Mouse (Mus musculus) midbrain, embryonic 16.5 days (tissue): ENCODE data around the gene Tlx1. TPM values are rescaled to one million over a fixed set of nuclear protein-coding genes. Genes with fewer than 3 reads are reported as not detected.
A peak's percentile ranks its signal among the peaks of the same experiment; 100 is the strongest.

Source experiments
- ATAC-seq: fragments of 200-750 bp; cut with Nextera tagmentation; 2 replicates; pipeline ENCODE4 v1.8.0; 2017; ENCODE audit warnings: moderate TSS enrichment
- H3K27ac ChIP-seq: fragments of 300-500 bp; sonication (generic); 2 replicates; pipeline ENCODE4 v1.5.1; 2014; ENCODE audit warnings: mild to moderate bottlenecking, low read length, mixed read lengths
- H3K27me3 ChIP-seq: fragments of 300-500 bp; sonication (generic); 2 replicates; pipeline ENCODE4 v1.6.1; 2014; ENCODE audit warnings: low read depth, low read length, mixed read lengths; ENCODE audit not compliant: control insufficient read depth, insufficient read depth
- H3K36me3 ChIP-seq: fragments of 300-500 bp; sonication (generic); 2 replicates; pipeline ENCODE4 v1.6.1; 2014; ENCODE audit warnings: mild to moderate bottlenecking, low read length, moderate library complexity, mixed read lengths; ENCODE audit not compliant: control insufficient read depth, insufficient read depth
- H3K4me1 ChIP-seq: fragments of 300-500 bp; sonication (generic); 2 replicates; pipeline ENCODE4 v1.6.1; 2014; ENCODE audit warnings: mild to moderate bottlenecking, low read length, mixed read lengths; ENCODE audit not compliant: control insufficient read depth, insufficient read depth
- H3K4me2 ChIP-seq: fragments of 300-500 bp; sonication (generic); 2 replicates; pipeline ENCODE4 v1.6.1; 2014; ENCODE audit warnings: mild to moderate bottlenecking, low read length, mixed read lengths
- H3K4me3 ChIP-seq: fragments of 300-500 bp; sonication (generic); 2 replicates; pipeline ENCODE4 v1.5.1; 2014; ENCODE audit warnings: low read depth, mild to moderate bottlenecking, low read length, moderate library complexity, mixed read lengths
- H3K9ac ChIP-seq: fragments of 300-500 bp; sonication (generic); 2 replicates; pipeline ENCODE4 v1.6.1; 2014; ENCODE audit warnings: low read depth, low read length, mixed read lengths
- H3K9me3 ChIP-seq: fragments of 300-500 bp; sonication (generic); replicated peaks from 2 replicates; pipeline ENCODE4 v1.6.1; 2014; ENCODE audit warnings: mild to moderate bottlenecking, low read length, mixed read lengths; ENCODE audit not compliant: control insufficient read depth, poor library complexity, severe bottlenecking
- WGBS: fragments of 180-500 bp; shearing (Covaris S2); extraction: QIAGEN DNeasy Blood & Tissue Kit; methylation state at CpG from one replicate; pipeline ENCODE4 v1.1.7; 2014; 5-methylcytosine and 5-hydroxymethylcytosine counted together
- polyA plus RNA-seq: library from polyadenylated mRNA; unstranded; fragments of >200 nt; fragmentation: Nextera tagmentation; extraction: Ambion mirVana; gene quantifications from 2 replicates; pipeline ENCODE4 v1.2.1, GENCODE M21; 2015

Gene Tlx1
- polyA plus RNA-seq, 1 experiment from 2014 or later, result not detected

GRCm38 (mm10) chr19:45162181-45162580 lies 11.7 kb downstream of the Tlx1 start:
- Histone ChIP-seq H3K9ac (no peak overlapping the region), H3K27me3 (peaks cover 91% of the 10 kb centered on the region), H3K4me3 (no peak overlapping the region), H3K4me2 (no peak overlapping the region), H3K36me3 (no peaks in the 10 kb centered on the region), H3K9me3 (no peaks in the 10 kb centered on the region), H3K4me1 (no peaks in the 10 kb centered on the region), H3K27ac (no peak overlapping the region)
- WGBS, result 50% methylated on average over 7 of the region's 7 CpGs
- ATAC-seq, result no peak

- no peaks in the 10 kb centered on the region for H3K9me3 ChIP-seq
- no peak overlapping the region for H3K4me3 ChIP-seq
- no peak overlapping the region for H3K9ac ChIP-seq
- no peak for ATAC-seq
- no peak overlapping the region for H3K4me2 ChIP-seq
- no peaks in the 10 kb centered on the region for H3K4me1 ChIP-seq
- H3K27ac ChIP-seq, result no peak overlapping the region
- 2% methylated on average over 12 of the region's 12 CpGs for WGBS
- H3K36me3 ChIP-seq, result no peaks in the 10 kb centered on the region
- peaks cover 87% of the 10 kb centered on the region for H3K27me3 ChIP-seq
Observed at GRCm38 (mm10) chr19:45162871-45163270, 12.4 kb downstream of the Tlx1 start.

DNA sequence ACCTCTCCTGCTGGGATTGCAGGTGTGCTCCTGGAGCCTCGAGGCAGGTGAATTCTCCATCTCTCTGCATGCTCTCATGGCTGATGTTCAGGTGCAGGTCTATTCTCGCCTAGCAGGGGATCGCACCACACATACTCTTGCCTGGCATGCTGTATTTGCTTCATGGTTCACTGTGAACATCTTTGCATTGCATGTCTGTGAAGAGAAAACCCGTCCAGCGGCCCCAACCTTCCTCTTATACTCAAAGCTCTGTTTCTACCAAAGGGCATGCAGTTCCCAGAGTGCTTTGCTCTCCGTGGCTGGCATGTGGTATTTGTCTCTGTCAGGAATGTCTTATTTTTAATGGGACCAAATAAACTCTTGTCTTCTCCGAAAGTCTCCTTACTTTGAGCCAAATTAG lies 20.0 kb downstream of the Tlx1 start:
- Histone ChIP-seq H3K9ac (no peak overlapping the region), H3K4me2 (no peak overlapping the region), H3K9me3 (no peaks in the 10 kb centered on the region; the same call in 1 of the 2 replicates), H3K4me3 (no peak overlapping the region), H3K36me3 (no peaks in the 10 kb centered on the region), H3K27ac (no peak overlapping the region), H3K4me1 (no peaks in the 10 kb centered on the region), H3K27me3 (peaks cover 27% of the 10 kb centered on the region)
- no peak for ATAC-seq
- 74% methylated on average over 7 of the region's 7 CpGs for WGBS

- Histone ChIP-seq H3K27ac (no peak overlapping the region), H3K4me3 (no peak overlapping the region), H3K9ac (no peak overlapping the region), H3K36me3 (no peaks in the 10 kb centered on the region), H3K4me2 (no peak overlapping the region), H3K27me3 (peaks cover 8% of the 10 kb centered on the region), H3K4me1 (peaks cover 7% of the 10 kb centered on the region; the same call in 1 of the 2 replicates), H3K9me3 (no peaks in the 10 kb centered on the region; the same call in 1 of the 2 replicates)
- WGBS, result 61% methylated on average over 7 of the region's 7 CpGs
- no peak for ATAC-seq
Observed at GRCm38 (mm10) chr19:45174803-45175202, 24.3 kb downstream of the Tlx1 start.

GRCm38 (mm10) chr19:45176269-45176668 lies 25.8 kb downstream of the Tlx1 start:
- H3K27ac ChIP-seq, result no peak overlapping the region
- H3K4me1 ChIP-seq, result peaks cover 7% of the 10 kb centered on the region; the same call in 1 of the 2 replicates
- no peak overlapping the region for H3K9ac ChIP-seq
- ATAC-seq, result no peak
- H3K4me3 ChIP-seq, result no peak overlapping the region
- H3K36me3 ChIP-seq, result no peaks in the 10 kb centered on the region
- no peak overlapping the region for H3K4me2 ChIP-seq
- peaks cover 6% of the 10 kb centered on the region for H3K27me3 ChIP-seq
- WGBS, result 77% methylated on average over 8 of the region's 8 CpGs
- H3K9me3 ChIP-seq, result no peaks in the 10 kb centered on the region; the same call in 1 of the 2 replicates

- peak overlapping the region; percentile 47 for H3K4me2 ChIP-seq
- 21% methylated on average over 26 of the region's 26 CpGs for WGBS
- peaks cover 6% of the 10 kb centered on the region for H3K27me3 ChIP-seq
- peak; percentile 67; the same call in 1 of the 2 replicates for ATAC-seq
- peak overlapping the region; percentile 41; the same call in 1 of the 2 replicates for H3K9ac ChIP-seq
- peak overlapping the region; percentile 15; the same call in 1 of the 2 replicates for H3K4me3 ChIP-seq
- H3K27ac ChIP-seq, result 0 out of 2 replicates have a peak overlapping the region, but pooled peaks have one; percentile 4
- peaks cover 7% of the 10 kb centered on the region; the same call in 1 of the 2 replicates for H3K4me1 ChIP-seq
- H3K36me3 ChIP-seq, result no peaks in the 10 kb centered on the region
- H3K9me3 ChIP-seq, result no peaks in the 10 kb centered on the region; the same call in 1 of the 2 replicates
Observed at GRCm38 (mm10) chr19:45177004-45177737, 26.7 kb downstream of the Tlx1 start.

DNA sequence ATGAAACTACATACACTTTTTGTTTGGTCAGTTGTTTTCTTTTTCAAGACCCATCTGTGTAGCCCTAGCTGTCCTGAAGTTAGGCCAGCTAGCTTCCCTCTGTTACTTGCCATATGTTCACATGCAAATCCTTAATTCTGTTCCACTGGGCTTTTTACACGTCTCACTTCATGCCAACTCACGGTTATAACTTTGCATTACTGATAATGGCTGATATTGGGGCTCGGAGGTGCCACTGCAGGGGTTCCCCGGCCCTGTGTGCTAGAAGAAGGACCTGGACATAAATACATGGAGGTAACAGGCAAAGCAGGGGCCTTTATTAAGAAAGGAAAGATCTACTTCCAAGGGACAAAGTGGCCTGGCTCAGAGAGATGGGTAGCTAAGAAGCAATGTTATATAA lies 29.0 kb downstream of the Tlx1 start:
- WGBS, result 74% methylated on average over 4 of the region's 4 CpGs
- Histone ChIP-seq H3K4me3 (no peak overlapping the region), H3K27ac (no peak overlapping the region), H3K9me3 (no peaks in the 10 kb centered on the region), H3K9ac (no peak overlapping the region), H3K27me3 (no peaks in the 10 kb centered on the region; the same call in 1 of the 2 replicates), H3K4me2 (no peak overlapping the region), H3K4me1 (peaks cover 7% of the 10 kb centered on the region; the same call in 1 of the 2 replicates), H3K36me3 (no peaks in the 10 kb centered on the region)
- no peak for ATAC-seq

DNA sequence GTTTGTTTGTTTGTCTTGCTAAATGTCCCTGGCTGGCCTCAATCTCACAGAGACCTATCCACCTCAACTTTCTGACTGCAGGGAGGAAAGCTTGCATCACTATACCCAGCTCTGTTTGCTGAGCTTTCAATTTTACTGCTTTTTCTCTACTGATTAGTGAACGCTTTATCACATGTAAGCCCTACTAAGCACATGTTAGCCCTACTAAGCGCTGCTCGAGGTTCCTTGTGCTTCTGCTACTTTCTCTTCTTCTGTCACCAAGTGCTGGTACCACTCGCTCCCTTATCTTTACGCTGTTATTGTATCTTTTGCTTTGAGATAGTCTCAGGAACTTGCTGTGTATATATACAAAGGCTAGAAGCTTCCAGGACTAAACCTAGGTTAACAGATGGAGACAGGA lies 30.0 kb downstream of the Tlx1 start:
- H3K27me3 ChIP-seq, result no peaks in the 10 kb centered on the region; the same call in 1 of the 2 replicates
- no peak for ATAC-seq
- 93% methylated on average over 5 of the region's 5 CpGs for WGBS

DNA sequence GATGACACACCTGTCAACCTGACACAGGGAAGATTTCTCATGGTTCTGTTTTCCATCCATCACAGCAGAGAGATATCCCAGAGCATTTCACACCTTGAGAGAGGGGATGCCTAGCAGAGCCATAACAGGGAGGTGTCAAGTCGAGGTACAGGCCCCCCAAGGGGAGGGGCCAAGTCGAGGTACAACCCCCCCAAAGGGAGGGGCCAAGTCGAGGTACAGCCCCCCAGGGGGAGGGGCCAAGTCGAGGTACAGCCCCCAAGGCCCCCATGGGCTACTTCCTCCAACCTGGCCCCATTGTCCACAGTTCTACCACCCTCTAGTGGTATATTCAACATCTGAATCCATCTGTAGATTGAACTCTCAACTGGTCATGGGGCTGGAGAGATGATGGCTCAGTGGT lies 44.2 kb downstream of the Tlx1 start:
- no peak overlapping the region for H3K4me2 ChIP-seq
- 59% methylated on average over 4 of the region's 4 CpGs for WGBS
- no peak overlapping the region for H3K4me3 ChIP-seq
- H3K4me1 ChIP-seq, result no peaks in the 10 kb centered on the region
- ATAC-seq, result no peak
- no peaks in the 10 kb centered on the region for H3K27me3 ChIP-seq
- H3K36me3 ChIP-seq, result no peaks in the 10 kb centered on the region
- no peak overlapping the region for H3K9ac ChIP-seq
- no peak overlapping the region for H3K27ac ChIP-seq
- no peaks in the 10 kb centered on the region; the same call in 1 of the 2 replicates for H3K9me3 ChIP-seq

More for the DNA sequence above, 30.0 kb downstream of the Tlx1 start:
- Histone ChIP-seq H3K9ac (no peak overlapping the region), H3K27ac (no peak overlapping the region), H3K4me1 (peaks cover 7% of the 10 kb centered on the region; the same call in 1 of the 2 replicates), H3K4me2 (no peak overlapping the region), H3K9me3 (no peaks in the 10 kb centered on the region), H3K36me3 (no peaks in the 10 kb centered on the region), H3K4me3 (no peak overlapping the region)
